Mouse (Mus musculus) heart, adult 2 months (tissue): ENCODE data around the gene Klhl23.

ENCODE experiments used
- CTCF ChIP-seq: fragments of 200-600 bp; IDR thresholded peaks from 2 replicates; pipeline ENCODE4 v1.8.1; 2022; ENCODE audit warnings: antibody characterized with exemption, mild to moderate bottlenecking, moderate library complexity
- POLR2A ChIP-seq: fragments of 200-500 bp; IDR thresholded peaks from 2 replicates; pipeline ENCODE4 v1.6.1; 2011; ENCODE audit warnings: mild to moderate bottlenecking, low read depth, low read length, control low read depth; ENCODE audit not compliant: insufficient read depth

GRCm38 (mm10) chr2:69803756-69804155 lies 18.0 kb upstream of the Klhl23 start:
- TF ChIP-seq POLR2A (no peak), CTCF (no peak)
